ENCODE assay signal across 9 mouse cellular contexts in the genomic region with DNA sequence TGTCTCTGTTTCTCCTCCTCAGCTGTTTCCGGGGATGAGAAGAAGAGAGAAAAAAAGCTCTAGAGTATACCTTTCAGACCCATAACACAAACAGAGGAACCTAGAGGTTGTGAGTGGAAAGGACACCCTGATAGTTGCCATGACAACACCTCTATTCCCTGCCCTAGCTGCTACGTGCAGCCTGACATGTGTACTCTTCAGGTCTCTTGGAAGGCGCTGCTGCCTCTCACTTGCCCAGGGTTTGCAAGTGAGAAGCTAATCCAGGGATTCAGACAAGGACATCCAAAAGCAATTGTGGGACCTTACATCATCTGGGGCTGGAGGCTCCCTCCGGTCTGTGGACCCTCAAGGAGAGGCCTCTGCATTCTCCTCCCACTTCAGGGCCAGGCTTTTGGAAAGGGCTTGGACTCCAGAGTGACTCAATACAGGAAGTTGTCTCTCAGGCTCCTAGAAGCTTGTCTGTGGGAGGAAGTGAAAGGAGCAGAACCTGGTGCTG. TPM values are rescaled to one million over a fixed set of nuclear protein-coding genes. Genes with fewer than 3 reads are reported as not detected.
DNase-seq lines count a peak whose midpoint lies in the region; ATAC-seq and TF ChIP-seq lines count a peak whose summit lies in the region.
"Had no signal": no experiment of that assay in that cellular context is flagged by ENCODE, and none has a peak within 500 bp of the region (broad histone marks: within the 10 kb centered on the region; RNA-seq: fewer than 3 reads in every experiment).

No protein-coding gene starts in this region.

- peak; percentile 69 for ATAC-seq in hindbrain, postnatal 0 days
- no peak for ATAC-seq in hindbrain, embryonic 14.5 days (ENCODE audit: low FRiP score)
- ATAC-seq in heart, embryonic 15.5 days (replicated peaks; ENCODE audit: insufficient number of reproducible peaks, insufficient read depth, low FRiP score, low read depth), result peak; percentile 75
- ATAC-seq in megakaryocyte, adult 5-6 weeks (ENCODE audit: poor library complexity, severe bottlenecking), result peak; percentile 69
- ATAC-seq in inflammation-experienced regulatory T-cells, adult 6 months, result no peak

- TF ChIP-seq CTCF in hindbrain, postnatal 0 days (IDR thresholded peaks at IDR 0.05; ENCODE audit: low read depth), result no peak
- no peak for TF ChIP-seq CTCF in MEL (IDR thresholded peaks at IDR 0.05 in 2 of 3, conservative IDR thresholded peaks at IDR 0.05 in 1 of 3; ENCODE audit: control insufficient read depth in 1 of 3, insufficient read depth in 1 of 3, low read depth in 2 of 3, low read length in 3 of 3, poor library complexity in 1 of 3, severe bottlenecking in 1 of 3)

- no peaks in the 10 kb centered on the region for H3K27me3 ChIP-seq in hindbrain, postnatal 0 days (ENCODE audit: insufficient read depth, low read length)
- H3K27me3 ChIP-seq in hindbrain, embryonic 14.5 days (ENCODE audit: control insufficient read depth, insufficient read depth, low read length), result no peaks in the 10 kb centered on the region
- no peaks in the 10 kb centered on the region for H3K27me3 ChIP-seq in MEL (ENCODE audit: control insufficient read depth in 1 of 2, insufficient read depth in 2 of 2, low read length in 2 of 2)
- no peaks in the 10 kb centered on the region for H3K27me3 ChIP-seq in heart, embryonic 15.5 days

- H3K79me2 ChIP-seq in MEL (ENCODE audit: control insufficient read depth, insufficient read depth, low read length, poor library complexity), result no peaks in the 10 kb centered on the region

- peak in 1 of 2 experiments; percentile 38; a peak in 1 of 4 replicates for TF ChIP-seq EP300 in MEL (IDR thresholded peaks at IDR 0.05; ENCODE audit: low read depth in 1 of 2, low read length in 2 of 2)

- DNase-seq in hindbrain, postnatal 0 days (ENCODE audit: low spot score), result peak; percentile 22
- DNase-seq in hindbrain, embryonic 14.5 days (ENCODE audit: low spot score), result no peak
- peak; percentile 97 for DNase-seq in MEL (ENCODE audit: low read depth, low spot score)
- no peak for DNase-seq in cerebellum, adult 18-20 months
- no peak for DNase-seq in cerebellum, adult 9-11 months
- DNase-seq: kidney, adult 8-10 months had no signal

- H3K4me1 ChIP-seq in hindbrain, postnatal 0 days (ENCODE audit: insufficient read depth, low read length), result no peaks in the 10 kb centered on the region
- H3K4me1 ChIP-seq in hindbrain, embryonic 14.5 days (replicated peaks; ENCODE audit: control insufficient read depth, insufficient read depth, low read length), result no peaks in the 10 kb centered on the region
- peaks cover 17 to 42% of the 10 kb centered on the region in 2 experiments for H3K4me1 ChIP-seq in MEL (ENCODE audit: control insufficient read depth in 1 of 2, insufficient read depth in 2 of 2, low read length in 2 of 2)
- H3K4me1 ChIP-seq in heart, embryonic 15.5 days (replicated peaks), result peaks cover 31% of the 10 kb centered on the region

- no peak; a peak in 1 of 4 replicates for TF ChIP-seq POLR2A in MEL (IDR thresholded peaks at IDR 0.05; ENCODE audit: control insufficient read depth in 1 of 2, insufficient read depth in 1 of 2, low read depth in 1 of 2, low read length in 2 of 2, poor library complexity in 1 of 2)

- no peaks in the 10 kb centered on the region for H3K36me3 ChIP-seq in hindbrain, postnatal 0 days (ENCODE audit: insufficient read depth, low read length)
- no peaks in the 10 kb centered on the region for H3K36me3 ChIP-seq in hindbrain, embryonic 14.5 days (replicated peaks; ENCODE audit: control insufficient read depth, insufficient read depth)
- H3K36me3 ChIP-seq in MEL (ENCODE audit: control insufficient read depth in 1 of 2, insufficient read depth in 2 of 2, low read length in 2 of 2), result peaks cover 0 to 32% of the 10 kb centered on the region in 2 experiments; a peak in 2 of 4 replicates
- H3K36me3 ChIP-seq in heart, embryonic 15.5 days, result no peaks in the 10 kb centered on the region

- H3K9ac ChIP-seq in hindbrain, postnatal 0 days (replicated peaks; ENCODE audit: low read length), result no peak overlapping the region
- H3K9ac ChIP-seq in hindbrain, embryonic 14.5 days, result no peak overlapping the region
- peak overlapping the region; percentile 51 for H3K9ac ChIP-seq in MEL (ENCODE audit: control insufficient read depth, low read depth, low read length, poor library complexity, severe bottlenecking)
- H3K9ac ChIP-seq in heart, embryonic 15.5 days, result no peak overlapping the region

- no peak for TF ChIP-seq RAD21 in MEL (IDR thresholded peaks at IDR 0.05; ENCODE audit: low read depth, low read length)

- H3K27ac ChIP-seq in hindbrain, postnatal 0 days, result no peak overlapping the region
- no peak overlapping the region for H3K27ac ChIP-seq in hindbrain, embryonic 14.5 days
- peak overlapping the region; percentile 70 for H3K27ac ChIP-seq in MEL (ENCODE audit: control insufficient read depth, low read depth, low read length)
- peak overlapping the region; percentile 69 for H3K27ac ChIP-seq in heart, embryonic 15.5 days

- no peaks in the 10 kb centered on the region for H3K9me3 ChIP-seq in hindbrain, postnatal 0 days (ENCODE audit: low read length)
- H3K9me3 ChIP-seq in hindbrain, embryonic 14.5 days (ENCODE audit: control insufficient read depth, low read length), result no peaks in the 10 kb centered on the region
- no peaks in the 10 kb centered on the region for H3K9me3 ChIP-seq in MEL (replicated peaks; ENCODE audit: insufficient read depth, low read length)
- no peaks in the 10 kb centered on the region for H3K9me3 ChIP-seq in heart, embryonic 15.5 days (replicated peaks)

- 57% methylated on average over 4 of the region's 4 CpGs for WGBS in hindbrain, postnatal 0 days
- 63% methylated on average over 4 of the region's 4 CpGs for WGBS in hindbrain, embryonic 14.5 days
- WGBS in heart, embryonic 15.5 days, result 8% methylated on average over 4 of the region's 4 CpGs

- H3K4me2 ChIP-seq in hindbrain, postnatal 0 days (ENCODE audit: low read depth, low read length), result no peak overlapping the region
- no peak overlapping the region for H3K4me2 ChIP-seq in hindbrain, embryonic 14.5 days (replicated peaks)
- no peak overlapping the region for H3K4me2 ChIP-seq in heart, embryonic 15.5 days

- H3K4me3 ChIP-seq in hindbrain, postnatal 0 days (ENCODE audit: low read length), result no peak overlapping the region
- H3K4me3 ChIP-seq in hindbrain, embryonic 14.5 days (replicated peaks; ENCODE audit: low read length), result no peak overlapping the region
- H3K4me3 ChIP-seq in MEL (ENCODE audit: control insufficient read depth in 1 of 2, insufficient read depth in 1 of 2, low read depth in 2 of 2, low read length in 2 of 2), result peak overlapping the region; percentile 29 to 64
- no peak overlapping the region for H3K4me3 ChIP-seq in heart, embryonic 15.5 days

TF ChIP-seq in MEL, 35 proteins besides CTCF, POLR2A, EP300 and RAD21 (continues in another document):
- peak; percentile 84; the same call in 1 of the 2 replicates for TF ChIP-seq ETS1 (IDR thresholded peaks at IDR 0.05; ENCODE audit: low read depth, low read length)
- TF ChIP-seq TCF12 (IDR thresholded peaks at IDR 0.05; ENCODE audit: low read depth, low read length), result peak; percentile 40; the same call in 1 of the 2 replicates
- no peak for TF ChIP-seq MYB (IDR thresholded peaks at IDR 0.05; ENCODE audit: low read depth, low read length)
- TF ChIP-seq NRF1 (IDR thresholded peaks at IDR 0.05; ENCODE audit: insufficient read depth, low read depth, low read length, poor library complexity, severe bottlenecking), result no peak
- TF ChIP-seq SMC3 (IDR thresholded peaks at IDR 0.05; ENCODE audit: low read depth, low read length), result no peak
- peak; percentile 33; the same call in 1 of the 2 replicates for TF ChIP-seq RCOR1 (IDR thresholded peaks at IDR 0.05; ENCODE audit: low read depth, low read length)
- no peak for TF ChIP-seq JUND (IDR thresholded peaks at IDR 0.05; ENCODE audit: low read depth, low read length)
- TF ChIP-seq NELFE (IDR thresholded peaks at IDR 0.05; ENCODE audit: low read depth, low read length), result peak; percentile 40; the same call in 1 of the 2 replicates
- TF ChIP-seq BHLHE40 (IDR thresholded peaks at IDR 0.05; ENCODE audit: borderline replicate concordance, low read depth, low read length), result no peak
- TF ChIP-seq SIN3A (IDR thresholded peaks at IDR 0.05; ENCODE audit: low read length), result peak; percentile 91
- TF ChIP-seq CHD1 (IDR thresholded peaks at IDR 0.05; ENCODE audit: low read depth, low read length), result no peak
- peak; percentile 98 for TF ChIP-seq GATA1 (IDR thresholded peaks at IDR 0.05; ENCODE audit: low read depth, low read length)
- 0 out of 2 replicates have a peak, but pooled peaks have one; percentile 14 for TF ChIP-seq ZKSCAN1 (IDR thresholded peaks at IDR 0.05; ENCODE audit: low read depth, low read length)
- no peak for TF ChIP-seq POLR2AphosphoS2 (IDR thresholded peaks at IDR 0.05; ENCODE audit: low read length)
- no peak for TF ChIP-seq TAL1 (IDR thresholded peaks at IDR 0.05; ENCODE audit: low read length)
- TF ChIP-seq TBP (IDR thresholded peaks at IDR 0.05; ENCODE audit: low read depth, low read length), result no peak
- peak; percentile 50 for TF ChIP-seq ELF1 (IDR thresholded peaks at IDR 0.05; ENCODE audit: low read depth, low read length)
- 0 out of 2 replicates have a peak, but pooled peaks have one; percentile 44 for TF ChIP-seq MAZ (IDR thresholded peaks at IDR 0.05; ENCODE audit: low read depth, low read length)
- peak; percentile 84 for TF ChIP-seq ZNF384 (IDR thresholded peaks at IDR 0.05; ENCODE audit: low read depth, low read length)
- no peak for TF ChIP-seq E2F4 (IDR thresholded peaks at IDR 0.05; ENCODE audit: borderline replicate concordance, low read depth, low read length)
- TF ChIP-seq MEF2A (IDR thresholded peaks at IDR 0.05; ENCODE audit: extremely low read depth, insufficient replicate concordance, low read depth, low read length, poor library complexity, severe bottlenecking), result no peak
- TF ChIP-seq POLR2AphosphoS5 (IDR thresholded peaks at IDR 0.05; ENCODE audit: borderline replicate concordance, low read depth, low read length), result no peak

RNA-seq across cellular contexts. Expression of a gene that starts 47.6 kb away (rescaled TPM):
- 6.0 and 13.0 TPM in 2 replicates for total RNA-seq in hindbrain, postnatal 0 days (2014; rRNA removed)
- 2.6 and 3.6 TPM in 2 replicates for polyA plus RNA-seq in hindbrain, postnatal 0 days (2015; fragmentation: Nextera tagmentation; extraction: Ambion mirVana)
- 2.4 and 3.4 TPM in 2 replicates for polyA plus RNA-seq in hindbrain, embryonic 14.5 days (2014; fragmentation: Nextera tagmentation; extraction: Ambion mirVana)
- 51.6 and 75.6 TPM in 2 replicates for total RNA-seq in MEL (2012; rRNA removed)
- 10 to 100 TPM in 1 of 2 experiments, not detected in 1; 44.2 TPM for polyA plus RNA-seq in MEL (2012; ENCODE audit: insufficient read depth in 1 of 2, insufficient read length in 2 of 2, low read depth in 1 of 2, low replicate concordance in 2 of 2, missing spikeins in 1 of 2)
- polyA plus RNA-seq in heart, embryonic 15.5 days (2015; fragmentation: Nextera tagmentation; extraction: Ambion mirVana), result 30.2 and 31.0 TPM in 2 replicates
- total RNA-seq in megakaryocyte, adult 5-6 weeks (2015), result 56.7 and 64.1 TPM in 2 replicates
- 70.2 and 71.2 TPM in 2 replicates for total RNA-seq in megakaryocyte, adult 5-6 weeks (2017)
- polyA plus RNA-seq in inflammation-experienced regulatory T-cells, adult 6 months (2017; shearing (Covaris generic)), result 1 to 10 TPM; 3.9 to 9.0 (median 4.5) TPM

Comparison
In these comparisons a context has a peak if more than half of its experiments do, and no peak if none do; other contexts are left out.
1. ATAC-seq: peak in hindbrain, postnatal 0 days (single experiment), heart, embryonic 15.5 days (single experiment) and megakaryocyte, adult 5-6 weeks (single experiment); none in hindbrain, embryonic 14.5 days (single experiment) and inflammation-experienced regulatory T-cells, adult 6 months (single experiment).
2. DNase-seq: peak in hindbrain, postnatal 0 days (single experiment) and MEL (single experiment); none in hindbrain, embryonic 14.5 days (single experiment), cerebellum, adult 18-20 months (0 of 2) and cerebellum, adult 9-11 months (single experiment).
3. H3K27ac ChIP-seq: peak in MEL (single experiment) and heart, embryonic 15.5 days (single experiment); none in hindbrain, postnatal 0 days (single experiment) and hindbrain, embryonic 14.5 days (single experiment).
4. H3K4me3 ChIP-seq: peak in MEL (2 of 2); none in hindbrain, postnatal 0 days (single experiment), hindbrain, embryonic 14.5 days (single experiment) and heart, embryonic 15.5 days (single experiment).